28 mouse cellular contexts compared by ENCODE assay signal in the genomic region with DNA sequence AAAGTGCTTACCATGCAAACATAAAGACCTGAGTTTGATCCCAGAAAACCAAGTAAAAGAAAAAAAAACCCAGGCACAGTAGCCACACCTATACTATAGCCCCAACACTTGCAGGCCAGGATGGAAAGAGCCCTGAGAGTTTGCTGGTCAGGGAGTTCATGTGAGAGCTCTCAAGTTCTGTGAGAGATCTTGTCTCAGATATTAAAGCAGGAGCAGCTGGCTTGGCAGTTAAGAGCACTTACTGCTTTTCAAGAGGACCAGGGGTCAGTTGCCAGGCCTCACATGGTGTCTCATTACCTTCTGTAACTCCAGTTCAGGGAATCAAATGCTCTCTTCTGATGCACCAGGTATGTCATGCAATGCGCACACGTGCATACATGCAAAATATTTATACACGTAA. TPM values are rescaled to one million over a fixed set of nuclear protein-coding genes. Genes with fewer than 3 reads are reported as not detected.
A peak's percentile ranks its signal among the peaks of the same experiment; 100 is the strongest.
DNase-seq lines count a peak whose midpoint lies in the region; ATAC-seq and TF ChIP-seq lines count a peak whose summit lies in the region.
"Had no signal": no experiment of that assay in that cellular context is flagged by ENCODE, and none has a peak within 500 bp of the region (broad histone marks: within the 10 kb centered on the region; RNA-seq: fewer than 3 reads in every experiment).

No protein-coding gene starts in this region.

- DNase-seq in cerebellum, adult 11-12 months = peak; percentile 36
- peak; percentile 4 for DNase-seq in layer of hippocampus, adult 9-11 months
- no peak for DNase-seq in layer of hippocampus, adult 9-10 months (ENCODE audit: low spot score)
- DNase-seq in lung, postnatal 10 days = peak; percentile 20
- DNase-seq in thymus, postnatal 0 days (ENCODE audit: low spot score) = no peak
- no peak for DNase-seq in ovary, postnatal 10 days (ENCODE audit: low spot score)
- DNase-seq: adrenal gland, postnatal 14 days; cerebellum, postnatal 36 days; gastrocnemius, postnatal 10 days; heart, postnatal 4 days; kidney, adult 18-20 months; spleen, adult 18-20 months; thymus, adult 2 months had no signal

- no peak for ATAC-seq in cerebellum, adult (ENCODE audit: insufficient number of reproducible peaks, low FRiP score, low TSS enrichment)
- ATAC-seq: hindbrain, embryonic 16.5 days; midbrain, embryonic 13.5 days had no signal

- no peak for TF ChIP-seq POLR2A in bone marrow, adult 2 months (IDR thresholded peaks at IDR 0.05; ENCODE audit: borderline replicate concordance, control insufficient read depth, low read depth, low read length)

- H3K4me3 ChIP-seq in bone marrow, adult 2 months (replicated peaks; ENCODE audit: control insufficient read depth, low read depth, low read length) = no peak overlapping the region
- H3K4me3 ChIP-seq: forebrain, embryonic 12.5 days; layer of hippocampus, adult 2 months; limb, embryonic 10.5 days; midbrain, embryonic 13.5 days; neural tube, embryonic 13.5 days; stomach, embryonic 15.5 days had no signal

- 0 out of 2 replicates have a peak overlapping the region, but pooled peaks have one; percentile 9 for H3K27ac ChIP-seq in bone marrow, adult 2 months (ENCODE audit: control insufficient read depth, insufficient read depth, low read depth, low read length, poor library complexity)
- H3K27ac ChIP-seq: embryonic facial prominence, embryonic 10.5 days; forebrain, embryonic 12.5 days; kidney, postnatal 0 days; layer of hippocampus, adult 2 months; stomach, embryonic 15.5 days had no signal

- WGBS in bone marrow, adult 2 months = 75% methylated on average over 3 of the region's 3 CpGs

- H3K4me1 ChIP-seq in bone marrow, adult 2 months (ENCODE audit: control insufficient read depth, insufficient read depth, low read length) = no peaks in the 10 kb centered on the region; the same call in 1 of the 2 replicates

- TF ChIP-seq CTCF in bone marrow, adult 2 months (IDR thresholded peaks at IDR 0.05; ENCODE audit: control insufficient read depth, insufficient read depth, low read length) = no peak

RNA-seq across cellular contexts. Expression of a gene that starts 1.5 kb away (rescaled TPM):
- 294 and 476 TPM in 2 replicates for polyA plus RNA-seq in bone marrow, adult 2 months (2011; ENCODE audit: insufficient read depth, insufficient read length, low replicate concordance, missing spikeins)
- polyA plus RNA-seq in thymus, postnatal 0 days (2015; fragmentation: Nextera tagmentation; extraction: Ambion mirVana) = 425 and 451 TPM in 2 replicates

RNA-seq across cellular contexts. Expression of a gene that starts 1.7 kb away (rescaled TPM):
- not detected in 2 replicates for polyA plus RNA-seq in bone marrow, adult 2 months (2011; ENCODE audit: insufficient read depth, insufficient read length, low replicate concordance, missing spikeins)
- not detected in 2 replicates for polyA plus RNA-seq in thymus, postnatal 0 days (2015; fragmentation: Nextera tagmentation; extraction: Ambion mirVana)
- polyA plus RNA-seq: frontal cortex, adult 2 months; G1E; heart, embryonic 14.5 days; hindbrain, embryonic 16.5 days; kidney, postnatal 0 days; midbrain, embryonic 13.5 days; neural tube, embryonic 13.5 days; stomach, embryonic 15.5 days; thymus, adult 2 months; urinary bladder, adult 2 months had no signal

RNA-seq across cellular contexts. Expression of a gene that starts 16.4 kb away (rescaled TPM):
- polyA plus RNA-seq in bone marrow, adult 2 months (2011; ENCODE audit: insufficient read depth, insufficient read length, low replicate concordance, missing spikeins) = 57.6 and 80.1 TPM in 2 replicates
- 10.5 and 15.9 TPM in 2 replicates for polyA plus RNA-seq in thymus, postnatal 0 days (2015; fragmentation: Nextera tagmentation; extraction: Ambion mirVana)

RNA-seq across cellular contexts. Expression of a gene that starts 18.6 kb away (rescaled TPM):
- polyA plus RNA-seq in bone marrow, adult 2 months (2011; ENCODE audit: insufficient read depth, insufficient read length, low replicate concordance, missing spikeins) = not detected in 2 replicates
- 0.14 TPM in 1 of 2 replicates, not detected in the other for polyA plus RNA-seq in thymus, postnatal 0 days (2015; fragmentation: Nextera tagmentation; extraction: Ambion mirVana)
- polyA plus RNA-seq: G1E; kidney, postnatal 0 days; limb, embryonic 10.5 days; thymus, adult 2 months had no signal

RNA-seq across cellular contexts. Expression of a gene that starts 32.4 kb away (rescaled TPM):
- polyA plus RNA-seq in bone marrow, adult 2 months (2011; ENCODE audit: insufficient read depth, insufficient read length, low replicate concordance, missing spikeins) = 22.1 and 32.2 TPM in 2 replicates
- polyA plus RNA-seq in thymus, postnatal 0 days (2015; fragmentation: Nextera tagmentation; extraction: Ambion mirVana) = 84.6 and 90.0 TPM in 2 replicates

Comparison
In these comparisons a context has a peak if more than half of its experiments do, and no peak if none do; other contexts are left out.
1. DNase-seq: peak in cerebellum, adult 11-12 months (single experiment), layer of hippocampus, adult 9-11 months (single experiment) and lung, postnatal 10 days (single experiment); none in layer of hippocampus, adult 9-10 months (single experiment), thymus, postnatal 0 days (single experiment) and ovary, postnatal 10 days (single experiment).